Mouse (Mus musculus) limb, embryonic 14.5 days (tissue): Measurements from ENCODE around the gene Pdxp. TPM values are rescaled to one million over a fixed set of nuclear protein-coding genes. Genes with fewer than 3 reads are reported as not detected.
A peak's percentile ranks its signal among the peaks of the same experiment; 100 is the strongest.
"Not testable (repeated sequence)": the region's sequence is repeated elsewhere in the genome, so short reads cannot be mapped to it uniquely, and the experiment has no call there.

Experiments
- ATAC-seq: fragments of 200-750 bp; cut with Nextera tagmentation; 2 replicates; pipeline ENCODE4 v1.8.0; 2017; ENCODE audit warnings: low read depth, moderate number of reproducible peaks, moderate TSS enrichment; ENCODE audit not compliant: low FRiP score
- DNase-seq: peaks from one replicate; pipeline ENCODE4 v3.0.0-alpha.2; 2015; ENCODE audit warnings: low spot score
- H3K27ac ChIP-seq: fragments of 300-500 bp; sonication (generic); replicated peaks from 2 replicates; pipeline ENCODE4 v1.5.1; 2014; ENCODE audit warnings: low read depth, mild to moderate bottlenecking, low read length, moderate library complexity, mixed read lengths
- H3K27me3 ChIP-seq: fragments of 300-500 bp; sonication (generic); 2 replicates; pipeline ENCODE4 v1.6.1; 2014; ENCODE audit warnings: low read length, mixed read lengths; ENCODE audit not compliant: control insufficient read depth, insufficient read depth
- H3K36me3 ChIP-seq: fragments of 300-500 bp; sonication (generic); 2 replicates; pipeline ENCODE4 v1.6.1; 2014; ENCODE audit warnings: mild to moderate bottlenecking, low read length, moderate library complexity, mixed read lengths; ENCODE audit not compliant: control insufficient read depth, insufficient read depth
- H3K4me1 ChIP-seq: fragments of 300-500 bp; sonication (generic); 2 replicates; pipeline ENCODE4 v1.6.1; 2014; ENCODE audit warnings: antibody characterized with exemption, low read length, mixed read lengths; ENCODE audit not compliant: control insufficient read depth, insufficient read depth
- H3K4me2 ChIP-seq: fragments of 300-500 bp; sonication (generic); replicated peaks from 2 replicates; pipeline ENCODE4 v1.6.1; 2014; ENCODE audit warnings: low read depth, mild to moderate bottlenecking, low read length, moderate library complexity; ENCODE audit not compliant: severe bottlenecking
- H3K4me3 ChIP-seq: fragments of 300-500 bp; sonication (generic); replicated peaks from 2 replicates; pipeline ENCODE4 v1.5.1; 2014; ENCODE audit warnings: low read length
- H3K9ac ChIP-seq: fragments of 300-500 bp; sonication (generic); 2 replicates; pipeline ENCODE4 v1.6.1; 2014; ENCODE audit warnings: mild to moderate bottlenecking, low read depth, low read length, moderate library complexity; ENCODE audit not compliant: severe bottlenecking
- H3K9me3 ChIP-seq: fragments of 300-500 bp; sonication (generic); 2 replicates; pipeline ENCODE4 v1.6.1; 2016; ENCODE audit warnings: low read length; ENCODE audit not compliant: control insufficient read depth
- POLR2A ChIP-seq: fragments of 200-500 bp; IDR thresholded peaks from 2 replicates; pipeline ENCODE4 v1.8.0; 2012; ENCODE audit warnings: inconsistent platforms, mild to moderate bottlenecking, moderate library complexity, borderline replicate concordance; ENCODE audit not compliant: insufficient read depth, insufficient read length; ENCODE audit errors: extremely low read depth
- WGBS: fragments of 180-500 bp; shearing (Covaris S2); extraction: QIAGEN DNeasy Blood & Tissue Kit; methylation state at CpG from one replicate; pipeline ENCODE4 v1.1.7; 2014; 5-methylcytosine and 5-hydroxymethylcytosine counted together
- polyA plus RNA-seq, 2 experiments: library from polyadenylated mRNA; depleted of rRNA in 1 of 2; stranded (reverse) in 1 of 2; unstranded in 1 of 2; fragments of >200 nt; fragmentation: Nextera tagmentation in 1 of 2; extraction: Ambion mirVana in 1 of 2; gene quantifications; 2 replicates each; pipeline versions ENCODE4 v1.2.1 to v1.2.3; 2012 to 2014

Pdxp gene
- polyA plus RNA-seq, 2 experiments: 20.8 to 32.5 TPM

DNA sequence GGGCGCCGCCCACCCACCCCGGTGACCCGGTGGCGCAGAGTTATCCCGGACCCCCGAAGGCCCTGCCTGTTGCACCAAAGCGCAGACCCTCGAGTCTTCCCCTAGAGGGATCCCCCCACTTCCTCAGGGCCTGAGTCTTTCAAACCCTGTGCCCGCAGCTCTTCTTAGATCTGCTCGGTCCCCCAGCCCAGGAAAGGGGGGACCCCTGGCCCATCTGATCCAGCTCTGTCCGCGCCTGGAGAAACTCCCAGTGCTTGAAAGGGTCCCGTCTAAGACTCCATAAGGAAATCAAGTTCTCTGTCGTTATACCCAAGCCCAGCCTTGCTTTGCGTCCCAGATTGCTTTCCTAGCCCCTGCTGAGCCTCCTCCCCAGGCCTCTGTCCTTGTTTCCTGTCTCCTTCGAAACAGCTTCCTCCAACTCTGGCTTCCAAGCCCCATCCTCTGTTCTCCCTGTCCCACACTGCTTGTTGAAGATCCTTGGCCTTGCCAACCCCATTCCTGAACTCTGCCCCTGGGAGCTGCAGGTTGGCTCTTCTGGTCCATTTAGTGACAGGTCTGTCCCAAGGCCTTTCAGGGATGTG is 35.8 kb upstream of the Pdxp start:
- peaks cover 26% of the 10 kb centered on the region for H3K36me3 ChIP-seq
- no peak for TF ChIP-seq POLR2A
- H3K27me3 ChIP-seq: no peaks in the 10 kb centered on the region
- H3K9me3 ChIP-seq: no peaks in the 10 kb centered on the region
- 0% methylated on average over 13 of the region's 17 CpGs for WGBS
- peak overlapping the region; percentile 85 for H3K4me2 ChIP-seq
- H3K9ac ChIP-seq: peak overlapping the region; percentile 90
- peak overlapping the region; percentile 77 for H3K4me3 ChIP-seq
- ATAC-seq: no peak
- H3K27ac ChIP-seq: peak overlapping the region; percentile 99
- peaks cover 21% of the 10 kb centered on the region for H3K4me1 ChIP-seq
- no peak for DNase-seq

- Histone ChIP-seq H3K4me2 (peak overlapping the region; percentile 85; the same call in 1 of the 2 replicates), H3K27ac (peak overlapping the region; percentile 55; the same call in 1 of the 2 replicates), H3K36me3 (peaks cover 36% of the 10 kb centered on the region), H3K4me1 (peaks cover 21% of the 10 kb centered on the region)
- H3K9me3 ChIP-seq, H3K9ac ChIP-seq, DNase-seq, H3K27me3 ChIP-seq, H3K4me3 ChIP-seq, ATAC-seq: not testable (repeated sequence)
- 32% methylated on average over 7 of the region's 7 CpGs for WGBS
Measured at GRCm38 (mm10) chr15:78878792-78879516, 34.8 kb upstream of the Pdxp start.

DNA sequence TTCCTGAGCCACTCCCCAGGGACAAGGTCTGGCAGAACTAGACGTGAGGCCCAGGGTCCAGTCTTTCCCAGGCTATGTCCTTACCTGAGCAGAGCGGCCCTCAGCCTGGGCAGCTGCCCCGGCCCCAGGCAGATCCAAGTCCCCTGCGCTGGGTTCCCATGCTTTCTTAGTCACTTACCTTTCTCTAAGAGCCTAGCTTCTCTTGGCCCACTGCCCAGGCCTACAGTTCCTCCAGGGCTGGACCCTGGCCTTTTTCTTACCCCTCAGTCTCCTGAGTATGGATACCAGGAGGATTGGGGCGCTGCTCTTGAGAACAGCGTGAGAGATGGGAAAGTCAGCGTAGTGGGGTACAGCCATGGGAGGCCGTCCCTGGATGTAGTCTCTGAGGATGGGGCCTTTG is 33.3 kb upstream of the Pdxp start:
- H3K9ac ChIP-seq: 0 out of 2 replicates have a peak overlapping the region, but pooled peaks have one; percentile 8
- no peak overlapping the region for H3K27ac ChIP-seq
- DNase-seq: no peak
- no peak overlapping the region for H3K4me2 ChIP-seq
- H3K36me3 ChIP-seq: peaks cover 51% of the 10 kb centered on the region
- H3K9me3 ChIP-seq: no peaks in the 10 kb centered on the region
- H3K4me3 ChIP-seq: no peak overlapping the region
- no peak for TF ChIP-seq POLR2A
- WGBS: 94% methylated on average over 8 of the region's 8 CpGs
- no peaks in the 10 kb centered on the region for H3K27me3 ChIP-seq
- ATAC-seq: no peak
- peaks cover 20% of the 10 kb centered on the region for H3K4me1 ChIP-seq

- peaks cover 10% of the 10 kb centered on the region for H3K4me1 ChIP-seq
- no peak overlapping the region for H3K4me2 ChIP-seq
- no peak overlapping the region for H3K4me3 ChIP-seq
- no peaks in the 10 kb centered on the region for H3K9me3 ChIP-seq
- H3K27me3 ChIP-seq: no peaks in the 10 kb centered on the region
- no peak overlapping the region for H3K9ac ChIP-seq
- no peak overlapping the region for H3K27ac ChIP-seq
- no peak for TF ChIP-seq POLR2A
- peaks cover 64% of the 10 kb centered on the region for H3K36me3 ChIP-seq
- ATAC-seq: no peak
- 83% methylated on average over 3 of the region's 3 CpGs for WGBS
- no peak for DNase-seq
Measured at GRCm38 (mm10) chr15:78881828-78882227, 31.9 kb upstream of the Pdxp start.

- Histone ChIP-seq H3K27me3 (no peaks in the 10 kb centered on the region), H3K36me3 (peaks cover 89% of the 10 kb centered on the region), H3K9me3 (no peaks in the 10 kb centered on the region), H3K27ac (no peak overlapping the region), H3K9ac (no peak overlapping the region), H3K4me1 (no peaks in the 10 kb centered on the region), H3K4me2 (no peak overlapping the region), H3K4me3 (no peak overlapping the region)
- ATAC-seq: no peak
- no peak for TF ChIP-seq POLR2A
- DNase-seq: no peak
- 30% methylated on average over 12 of the region's 13 CpGs for WGBS
Measured at GRCm38 (mm10) chr15:78889401-78889853, 24.3 kb upstream of the Pdxp start.
